Mouse (Mus musculus): Measurements from ENCODE around the gene Epb41l2. TPM values are rescaled to one million over a fixed set of nuclear protein-coding genes. Genes with fewer than 3 reads are reported as not detected.
A peak's percentile ranks its signal among the peaks of the same experiment; 100 is the strongest.

Epb41l2 gene
- polyA plus RNA-seq, 1 experiment from 2014 or later: 66.8 TPM

- H3K4me2 ChIP-seq (ENCODE audit: low read depth, low read length): no peak overlapping the region
- H3K4me1 ChIP-seq (ENCODE audit: control insufficient read depth, insufficient read depth, low read length): 0 out of 2 replicates have a peak, but pooled peaks cover 2% of the 10 kb centered on the region
- 80% methylated on average over 9 of the region's 9 CpGs for WGBS
- no peak overlapping the region for H3K4me3 ChIP-seq (ENCODE audit: low read depth, low read length)
- no peaks in the 10 kb centered on the region for H3K36me3 ChIP-seq (replicated peaks; ENCODE audit: control insufficient read depth, insufficient read depth, low read depth, low read length)
- H3K27ac ChIP-seq (replicated peaks; ENCODE audit: low read depth, low read length): no peak overlapping the region
- DNase-seq (ENCODE audit: low spot score) (no peak), ATAC-seq (replicated peaks; ENCODE audit: insufficient number of reproducible peaks, low FRiP score, low TSS enrichment, low read depth) (no peak)
- no peaks in the 10 kb centered on the region for H3K27me3 ChIP-seq (ENCODE audit: control insufficient read depth, insufficient read depth, low read length)
- H3K9ac ChIP-seq (replicated peaks; ENCODE audit: low read length): no peak overlapping the region
- no peaks in the 10 kb centered on the region for H3K9me3 ChIP-seq (replicated peaks; ENCODE audit: control insufficient read depth, low read length)
These were observed 10.1 kb downstream of the Epb41l2 start for GRCm38 (mm10) chr10:25369691-25370090.

GRCm38 (mm10) chr10:25371336-25371735 lies 11.7 kb downstream of the Epb41l2 start:
- H3K27ac ChIP-seq (replicated peaks; ENCODE audit: low read depth, low read length): 0 out of 2 replicates have a peak overlapping the region, but pooled peaks have one; percentile 14
- WGBS: 55% methylated on average over 2 of the region's 2 CpGs
- H3K4me2 ChIP-seq (ENCODE audit: low read depth, low read length): no peak overlapping the region
- no peaks in the 10 kb centered on the region for H3K9me3 ChIP-seq (replicated peaks; ENCODE audit: control insufficient read depth, low read length)
- H3K36me3 ChIP-seq (replicated peaks; ENCODE audit: control insufficient read depth, insufficient read depth, low read depth, low read length): no peaks in the 10 kb centered on the region
- no peak overlapping the region for H3K4me3 ChIP-seq (ENCODE audit: low read depth, low read length)
- H3K9ac ChIP-seq (replicated peaks; ENCODE audit: low read length): no peak overlapping the region
- 0 out of 2 replicates have a peak, but pooled peaks cover 2% of the 10 kb centered on the region for H3K4me1 ChIP-seq (ENCODE audit: control insufficient read depth, insufficient read depth, low read length)
- no peaks in the 10 kb centered on the region for H3K27me3 ChIP-seq (ENCODE audit: control insufficient read depth, insufficient read depth, low read length)
- DNase-seq (ENCODE audit: low spot score) (no peak), ATAC-seq (replicated peaks; ENCODE audit: insufficient number of reproducible peaks, low FRiP score, low TSS enrichment, low read depth) (no peak)

GRCm38 (mm10) chr10:25371915-25372371 lies 12.3 kb downstream of the Epb41l2 start:
- Histone ChIP-seq H3K36me3 (replicated peaks; ENCODE audit: control insufficient read depth, insufficient read depth, low read depth, low read length) (no peaks in the 10 kb centered on the region), H3K9ac (replicated peaks; ENCODE audit: low read length) (no peak overlapping the region), H3K4me3 (ENCODE audit: low read depth, low read length) (no peak overlapping the region), H3K27me3 (ENCODE audit: control insufficient read depth, insufficient read depth, low read length) (no peaks in the 10 kb centered on the region), H3K27ac (replicated peaks; ENCODE audit: low read depth, low read length) (no peak overlapping the region; the same call in 1 of the 2 replicates), H3K4me2 (ENCODE audit: low read depth, low read length) (no peak overlapping the region), H3K4me1 (ENCODE audit: control insufficient read depth, insufficient read depth, low read length) (0 out of 2 replicates have a peak, but pooled peaks cover 2% of the 10 kb centered on the region), H3K9me3 (replicated peaks; ENCODE audit: control insufficient read depth, low read length) (no peaks in the 10 kb centered on the region)
- WGBS: 17% methylated on average over 3 of the region's 3 CpGs
- no peak for ATAC-seq (replicated peaks; ENCODE audit: insufficient number of reproducible peaks, low FRiP score, low TSS enrichment, low read depth)
- no peak for DNase-seq (ENCODE audit: low spot score)

GRCm38 (mm10) chr10:25372510-25373148 lies 13.0 kb downstream of the Epb41l2 start:
- no peaks in the 10 kb centered on the region for H3K36me3 ChIP-seq (replicated peaks; ENCODE audit: control insufficient read depth, insufficient read depth, low read depth, low read length)
- ATAC-seq (replicated peaks; ENCODE audit: insufficient number of reproducible peaks, low FRiP score, low TSS enrichment, low read depth) (peak; percentile 74), DNase-seq (ENCODE audit: low spot score) (peak; percentile 92)
- no peak overlapping the region for H3K4me3 ChIP-seq (ENCODE audit: low read depth, low read length)
- 27% methylated on average over 10 of the region's 10 CpGs for WGBS
- H3K4me1 ChIP-seq (ENCODE audit: control insufficient read depth, insufficient read depth, low read length): 0 out of 2 replicates have a peak, but pooled peaks cover 2% of the 10 kb centered on the region
- H3K9ac ChIP-seq (replicated peaks; ENCODE audit: low read length): no peak overlapping the region
- no peak overlapping the region for H3K4me2 ChIP-seq (ENCODE audit: low read depth, low read length)
- H3K9me3 ChIP-seq (replicated peaks; ENCODE audit: control insufficient read depth, low read length): no peaks in the 10 kb centered on the region
- H3K27me3 ChIP-seq (ENCODE audit: control insufficient read depth, insufficient read depth, low read length): no peaks in the 10 kb centered on the region
- peak overlapping the region; percentile 8; the same call in 1 of the 2 replicates for H3K27ac ChIP-seq (replicated peaks; ENCODE audit: low read depth, low read length)

- WGBS: 87% methylated on average over 4 of the region's 4 CpGs
- ATAC-seq (replicated peaks; ENCODE audit: insufficient number of reproducible peaks, low FRiP score, low TSS enrichment, low read depth): no peak
These were observed 15.4 kb downstream of the Epb41l2 start for GRCm38 (mm10) chr10:25375036-25375435.

GRCm38 (mm10) chr10:25380746-25381481 lies 21.3 kb downstream of the Epb41l2 start:
- ATAC-seq (replicated peaks; ENCODE audit: insufficient number of reproducible peaks, low FRiP score, low TSS enrichment, low read depth) (no peak), DNase-seq (ENCODE audit: low spot score) (no peak)
- H3K27ac ChIP-seq (replicated peaks; ENCODE audit: low read depth, low read length): no peak overlapping the region
- no peak overlapping the region for H3K4me3 ChIP-seq (ENCODE audit: low read depth, low read length)
- H3K4me2 ChIP-seq (ENCODE audit: low read depth, low read length): no peak overlapping the region
- no peaks in the 10 kb centered on the region for H3K36me3 ChIP-seq (replicated peaks; ENCODE audit: control insufficient read depth, insufficient read depth, low read depth, low read length)
- WGBS: 89% methylated on average over 6 of the region's 6 CpGs
- no peak overlapping the region for H3K9ac ChIP-seq (replicated peaks; ENCODE audit: low read length)
- H3K9me3 ChIP-seq (replicated peaks; ENCODE audit: control insufficient read depth, low read length): no peaks in the 10 kb centered on the region
- H3K4me1 ChIP-seq (ENCODE audit: control insufficient read depth, insufficient read depth, low read length): peaks cover 3% of the 10 kb centered on the region; the same call in 1 of the 2 replicates
- H3K27me3 ChIP-seq (ENCODE audit: control insufficient read depth, insufficient read depth, low read length): no peaks in the 10 kb centered on the region

More at GRCm38 (mm10) chr10:25375036-25375435, 15.4 kb downstream of the Epb41l2 start:
- Histone ChIP-seq H3K9ac (replicated peaks; ENCODE audit: low read length) (no peak overlapping the region), H3K27ac (replicated peaks; ENCODE audit: low read depth, low read length) (no peak overlapping the region), H3K36me3 (replicated peaks; ENCODE audit: control insufficient read depth, insufficient read depth, low read depth, low read length) (no peaks in the 10 kb centered on the region), H3K9me3 (replicated peaks; ENCODE audit: control insufficient read depth, low read length) (no peaks in the 10 kb centered on the region), H3K4me1 (ENCODE audit: control insufficient read depth, insufficient read depth, low read length) (0 out of 2 replicates have a peak, but pooled peaks cover 2% of the 10 kb centered on the region), H3K4me2 (ENCODE audit: low read depth, low read length) (no peak overlapping the region), H3K27me3 (ENCODE audit: control insufficient read depth, insufficient read depth, low read length) (no peaks in the 10 kb centered on the region), H3K4me3 (ENCODE audit: low read depth, low read length) (no peak overlapping the region)
- no peak for DNase-seq (ENCODE audit: low spot score)

GRCm38 (mm10) chr10:25381951-25382350 lies 22.4 kb downstream of the Epb41l2 start:
- peak overlapping the region; percentile 22; the same call in 1 of the 2 replicates for H3K27ac ChIP-seq (replicated peaks; ENCODE audit: low read depth, low read length)
- peak; percentile 79; the same call in 1 of the 2 replicates for ATAC-seq (replicated peaks; ENCODE audit: insufficient number of reproducible peaks, low FRiP score, low TSS enrichment, low read depth)
- 28% methylated on average over 10 of the region's 10 CpGs for WGBS

GRCm38 (mm10) chr10:25383171-25383570 lies 23.6 kb downstream of the Epb41l2 start:
- no peak for DNase-seq (ENCODE audit: low spot score)
- 81% methylated on average over 5 of the region's 5 CpGs for WGBS
- Histone ChIP-seq H3K4me3 (ENCODE audit: low read depth, low read length) (no peak overlapping the region), H3K4me1 (ENCODE audit: control insufficient read depth, insufficient read depth, low read length) (peaks cover 3% of the 10 kb centered on the region; the same call in 1 of the 2 replicates), H3K27me3 (ENCODE audit: control insufficient read depth, insufficient read depth, low read length) (no peaks in the 10 kb centered on the region), H3K36me3 (replicated peaks; ENCODE audit: control insufficient read depth, insufficient read depth, low read depth, low read length) (no peaks in the 10 kb centered on the region), H3K4me2 (ENCODE audit: low read depth, low read length) (no peak overlapping the region), H3K27ac (replicated peaks; ENCODE audit: low read depth, low read length) (no peak overlapping the region), H3K9ac (replicated peaks; ENCODE audit: low read length) (no peak overlapping the region), H3K9me3 (replicated peaks; ENCODE audit: control insufficient read depth, low read length) (no peaks in the 10 kb centered on the region)
- no peak for ATAC-seq (replicated peaks; ENCODE audit: insufficient number of reproducible peaks, low FRiP score, low TSS enrichment, low read depth)

More at GRCm38 (mm10) chr10:25381951-25382350, 22.4 kb downstream of the Epb41l2 start:
- no peaks in the 10 kb centered on the region for H3K9me3 ChIP-seq (replicated peaks; ENCODE audit: control insufficient read depth, low read length)
- no peaks in the 10 kb centered on the region for H3K36me3 ChIP-seq (replicated peaks; ENCODE audit: control insufficient read depth, insufficient read depth, low read depth, low read length)
- peaks cover 3% of the 10 kb centered on the region; the same call in 1 of the 2 replicates for H3K4me1 ChIP-seq (ENCODE audit: control insufficient read depth, insufficient read depth, low read length)
- peak; percentile 84 for DNase-seq (ENCODE audit: low spot score)
- no peak overlapping the region for H3K4me3 ChIP-seq (ENCODE audit: low read depth, low read length)
- H3K9ac ChIP-seq (replicated peaks; ENCODE audit: low read length): no peak overlapping the region
- H3K4me2 ChIP-seq (ENCODE audit: low read depth, low read length): no peak overlapping the region
- no peaks in the 10 kb centered on the region for H3K27me3 ChIP-seq (ENCODE audit: control insufficient read depth, insufficient read depth, low read length)
